Mouse (Mus musculus) monocyte, adult 5-6 weeks (primary cell): ENCODE data around the gene Apobec1. TPM values are rescaled to one million over a fixed set of nuclear protein-coding genes. Genes with fewer than 3 reads are reported as not detected.
A peak's percentile ranks its signal among the peaks of the same experiment; 100 is the strongest.
"Not testable (repeated sequence)": the region's sequence is repeated elsewhere in the genome, so short reads cannot be mapped to it uniquely, and the experiment has no call there.

ENCODE experiments used
- ATAC-seq: fragments of 153-309, 156-312 bp; replicated peaks from 2 replicates; pipeline ENCODE4 v1.8.0; 2017; ENCODE audit warnings: mild to moderate bottlenecking; ENCODE audit not compliant: low TSS enrichment, insufficient number of reproducible peaks, severe bottlenecking, poor library complexity, low FRiP score
- total RNA-seq: library from RNA; stranded (forward); fragments of 200-1000, 200-491, 200-594 nt; gene quantifications from 3 replicates; pipeline ENCODE4 v1.2.3, GENCODE M21; 2017

Apobec1 gene
- 129 to 219 TPM (median 170 TPM) in 3 replicates for total RNA-seq

- ATAC-seq = peak; percentile 77
Observed at GRCm38 (mm10) chr6:122602242-122602991, at the start of gene Apobec1. Apobec1 (minus strand) TSS chr6:122602444.

GRCm38 (mm10) chr6:122650398-122650980 is 48.2 kb upstream of the Apobec1 start:
- peak; percentile 64 for ATAC-seq

GRCm38 (mm10) chr6:122649903-122650302 is 47.7 kb upstream of the Apobec1 start:
- no peak for ATAC-seq

GRCm38 (mm10) chr6:122644196-122644595 is 42.0 kb upstream of the Apobec1 start:
- not testable (repeated sequence) for ATAC-seq

- not testable (repeated sequence) for ATAC-seq
Observed at GRCm38 (mm10) chr6:122637566-122637965, 35.3 kb upstream of the Apobec1 start.

- peak; percentile 24; the same call in 1 of the 2 replicates for ATAC-seq
Observed at GRCm38 (mm10) chr6:122636666-122637065, 34.4 kb upstream of the Apobec1 start.

- ATAC-seq = peak; percentile 93
Observed at GRCm38 (mm10) chr6:122635315-122635714, 33.1 kb upstream of the Apobec1 start.

- ATAC-seq = peak; percentile 43
Observed at GRCm38 (mm10) chr6:122633411-122633810, 31.2 kb upstream of the Apobec1 start.

GRCm38 (mm10) chr6:122627469-122628108 is 25.3 kb upstream of the Apobec1 start:
- no peak for ATAC-seq

- no peak for ATAC-seq
Observed at GRCm38 (mm10) chr6:122626110-122626509, 23.9 kb upstream of the Apobec1 start, which contains the start of gene Dppa3. Dppa3 (plus strand) TSS chr6:122626410.

GRCm38 (mm10) chr6:122625156-122625555 is 22.9 kb upstream of the Apobec1 start:
- ATAC-seq = no peak

GRCm38 (mm10) chr6:122624480-122624879 is 22.2 kb upstream of the Apobec1 start:
- no peak for ATAC-seq

- ATAC-seq = no peak
Observed at GRCm38 (mm10) chr6:122621066-122621465, 18.8 kb upstream of the Apobec1 start.

- no peak for ATAC-seq
Observed at GRCm38 (mm10) chr6:122616022-122616421, 13.8 kb upstream of the Apobec1 start.

GRCm38 (mm10) chr6:122614047-122614446 is 11.8 kb upstream of the Apobec1 start:
- peak; percentile 78; the same call in 1 of the 2 replicates for ATAC-seq

GRCm38 (mm10) chr6:122612426-122612825 is 10.2 kb upstream of the Apobec1 start:
- no peak for ATAC-seq

- ATAC-seq = no peak
Observed at GRCm38 (mm10) chr6:122609771-122610170, 7.5 kb upstream of the Apobec1 start, which contains the start of gene Gdf3. Gdf3 (minus strand) TSS chr6:122610087.

GRCm38 (mm10) chr6:122609377-122609728 is 7.1 kb upstream of the Apobec1 start:
- ATAC-seq = no peak
